Mouse (Mus musculus): ENCODE data around the gene Glis3.

DNA sequence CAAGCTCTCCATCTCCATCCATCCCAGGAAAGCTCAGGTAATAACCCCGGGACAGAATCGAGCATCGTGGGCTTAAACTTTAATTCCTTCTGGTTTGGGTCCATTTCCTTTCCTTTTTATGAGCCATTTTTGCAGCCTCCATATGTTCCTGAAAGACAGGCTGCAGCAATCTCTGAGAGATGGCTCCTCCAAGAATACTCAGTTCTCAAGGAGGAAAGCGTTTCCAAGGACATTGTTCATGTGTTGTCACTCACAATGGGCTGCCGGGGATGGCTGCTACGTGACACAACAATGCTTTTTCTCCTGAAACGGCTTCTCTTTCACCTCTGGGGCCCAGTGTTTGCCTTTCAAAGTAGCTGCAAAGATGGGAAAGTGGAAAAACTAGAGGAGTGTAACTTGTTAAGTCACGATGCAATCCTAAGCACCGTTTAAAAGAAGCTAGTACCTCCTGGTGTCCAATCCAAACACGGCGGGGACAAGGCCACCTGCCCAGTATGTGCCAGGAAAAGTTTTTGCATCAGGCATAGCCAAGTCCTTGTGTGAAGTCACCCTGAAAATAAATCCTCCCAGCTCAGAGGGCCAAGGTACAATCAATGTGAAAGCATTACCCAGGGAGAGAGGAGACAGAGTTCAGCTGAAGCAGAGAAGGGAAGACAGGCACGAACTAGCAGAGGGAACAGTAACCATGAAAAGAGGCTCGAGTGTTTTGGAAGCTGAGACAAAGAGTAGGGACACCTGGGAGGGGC is 332.6 kb downstream of the Glis3 start:
- TF ChIP-seq CTCF (IDR thresholded peaks at IDR 0.05; ENCODE audit: low read depth) (no peak), EP300 (IDR thresholded peaks at IDR 0.05; ENCODE audit: low read depth) (no peak)
